Mouse (Mus musculus): ENCODE results near the gene Trim67. TPM values are rescaled to one million over a fixed set of nuclear protein-coding genes. Genes with fewer than 3 reads are reported as not detected.

Gene Trim67
- total RNA-seq, 1 experiment: 0.40 TPM

DNA sequence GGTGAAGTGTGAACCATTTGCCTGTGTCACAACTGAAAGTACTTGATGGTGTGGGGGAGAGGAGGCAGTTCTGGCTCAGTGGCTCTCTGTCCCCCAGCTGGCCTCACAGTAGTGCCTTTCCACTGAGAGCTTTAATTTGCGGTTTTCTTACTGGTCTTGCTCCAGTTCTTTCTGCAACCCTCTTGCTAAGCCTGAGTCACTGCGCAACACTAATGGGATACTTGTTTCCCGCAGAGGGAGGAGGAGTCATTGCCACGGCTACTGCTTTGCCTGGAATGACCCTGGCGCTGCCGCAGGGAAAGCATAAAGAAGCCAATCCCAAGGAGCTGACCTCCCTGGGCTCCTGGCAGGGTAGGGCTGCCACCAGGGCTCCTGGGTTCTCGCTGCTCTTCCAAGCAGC is 33.8 kb downstream of the Trim67 start:
- Histone ChIP-seq H3K27ac (ENCODE audit: insufficient read depth, low read depth, low read length, poor library complexity, severe bottlenecking) (no peak overlapping the region), H3K9ac (ENCODE audit: insufficient read depth, low read depth, low read length, poor library complexity, severe bottlenecking) (no peak overlapping the region), H3K4me1 (ENCODE audit: control insufficient read depth in 2 of 2, insufficient read depth in 2 of 2, low read length in 2 of 2, poor library complexity in 1 of 2) (peaks cover 0 to 17% of the 10 kb centered on the region in 2 experiments; a peak in 2 of 4 replicates), H3K4me3 (ENCODE audit: insufficient read depth in 1 of 2, low read depth in 1 of 2, low read length in 2 of 2, poor library complexity in 1 of 2, severe bottlenecking in 1 of 2) (no peak overlapping the region), H3K9me3 (ENCODE audit: control insufficient read depth, insufficient read depth, low read depth, low read length) (no peaks in the 10 kb centered on the region), H3K36me3 (ENCODE audit: control insufficient read depth, insufficient read depth, low read length, poor library complexity, severe bottlenecking) (peaks cover 2% of the 10 kb centered on the region; the same call in 1 of the 2 replicates)
- in situ Hi-C loops (cut with MboI; ENCODE audit: low sequenced_read_pairs in 2 of 2, unreplicated experiment in 2 of 2): no loop called here
- TF ChIP-seq ZNF384 (IDR thresholded peaks at IDR 0.05; ENCODE audit: low read depth, low read length): no peak
- DNase-seq (ENCODE audit: low read depth, low spot score): no peak

DNA sequence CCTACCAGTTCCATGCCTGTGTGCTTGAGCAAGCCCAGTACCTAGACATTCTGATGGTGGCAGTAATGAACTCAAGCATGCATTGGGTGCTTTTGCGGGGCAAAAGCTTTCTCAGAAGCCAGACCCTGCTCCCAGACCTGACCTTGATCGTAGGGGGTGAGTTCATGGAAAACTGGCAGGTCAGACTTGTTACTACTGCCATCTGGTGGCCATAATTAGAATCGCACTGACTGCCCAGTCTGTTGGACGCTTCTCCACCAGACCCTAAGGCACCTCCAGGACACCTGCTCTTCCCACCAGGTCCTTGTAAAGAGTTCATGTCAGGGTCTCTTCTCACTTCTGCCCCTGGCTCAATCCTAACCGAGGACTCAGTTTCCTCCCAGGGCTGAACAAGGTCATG is 34.5 kb downstream of the Trim67 start:
- Histone ChIP-seq H3K9me3 (ENCODE audit: control insufficient read depth, insufficient read depth, low read depth, low read length) (no peaks in the 10 kb centered on the region), H3K9ac (ENCODE audit: insufficient read depth, low read depth, low read length, poor library complexity, severe bottlenecking) (no peak overlapping the region), H3K4me3 (ENCODE audit: insufficient read depth in 1 of 2, low read depth in 1 of 2, low read length in 2 of 2, poor library complexity in 1 of 2, severe bottlenecking in 1 of 2) (no peak overlapping the region), H3K27ac (ENCODE audit: insufficient read depth, low read depth, low read length, poor library complexity, severe bottlenecking) (no peak overlapping the region), H3K36me3 (ENCODE audit: control insufficient read depth, insufficient read depth, low read length, poor library complexity, severe bottlenecking) (peaks cover 2% of the 10 kb centered on the region; the same call in 1 of the 2 replicates), H3K4me1 (ENCODE audit: control insufficient read depth in 2 of 2, insufficient read depth in 2 of 2, low read length in 2 of 2, poor library complexity in 1 of 2) (peaks cover 0 to 17% of the 10 kb centered on the region in 2 experiments; a peak in 2 of 4 replicates)
- in situ Hi-C loops (cut with MboI; ENCODE audit: low sequenced_read_pairs in 2 of 2, unreplicated experiment in 2 of 2): no loop called here
- TF ChIP-seq HCFC1 (IDR thresholded peaks at IDR 0.05; ENCODE audit: borderline replicate concordance, insufficient read depth, low read length) (no peak), MAFK (IDR thresholded peaks at IDR 0.05; ENCODE audit: insufficient read depth, low read depth, low read length) (no peak), ZC3H11A (IDR thresholded peaks at IDR 0.05; ENCODE audit: borderline replicate concordance, low read depth, low read length) (peak; percentile 14; the same call in 1 of the 2 replicates), ZNF384 (IDR thresholded peaks at IDR 0.05; ENCODE audit: low read depth, low read length) (no peak)
- DNase-seq (ENCODE audit: low read depth, low spot score): peak; percentile 60

DNA sequence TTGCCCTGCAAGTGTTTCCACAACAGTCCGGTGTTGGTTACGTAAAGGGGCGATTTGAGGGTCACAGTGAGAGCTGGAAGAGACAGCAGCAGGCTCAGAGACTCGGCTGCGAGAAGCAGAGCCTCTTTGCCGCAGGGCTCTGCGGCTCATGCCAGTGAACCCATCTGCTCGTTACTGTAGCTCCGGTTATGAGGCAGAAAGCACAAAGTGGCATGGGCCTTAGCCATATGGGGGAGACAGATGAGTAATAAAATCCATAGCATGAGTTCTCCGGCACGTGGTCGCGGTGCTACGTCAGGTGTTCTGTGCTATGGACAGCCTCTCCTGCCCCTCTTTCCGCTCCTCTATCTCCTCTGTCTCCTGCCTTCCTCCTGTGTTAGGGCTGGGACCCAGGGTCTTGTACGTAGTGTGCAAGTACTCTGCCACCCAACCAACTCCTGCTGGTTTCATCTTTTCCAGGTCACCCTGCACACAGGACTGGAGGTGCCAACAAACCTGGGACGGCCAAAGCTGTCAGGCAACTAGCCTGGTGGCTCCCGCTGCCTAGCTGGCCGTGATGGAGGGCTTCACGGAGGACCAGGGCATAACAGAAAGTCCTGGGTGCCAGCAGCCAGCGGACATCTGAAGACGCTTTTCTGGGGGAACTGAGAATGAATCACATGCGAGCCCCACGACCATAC is 35.8 kb downstream of the Trim67 start:
- Histone ChIP-seq H3K9me3 (ENCODE audit: control insufficient read depth, insufficient read depth, low read depth, low read length) (no peaks in the 10 kb centered on the region), H3K36me3 (ENCODE audit: control insufficient read depth, insufficient read depth, low read length, poor library complexity, severe bottlenecking) (no peaks in the 10 kb centered on the region; the same call in 1 of the 2 replicates), H3K4me1 (ENCODE audit: control insufficient read depth in 2 of 2, insufficient read depth in 2 of 2, low read length in 2 of 2, poor library complexity in 1 of 2) (peaks cover 0 to 16% of the 10 kb centered on the region in 2 experiments; a peak in 2 of 4 replicates), H3K27ac (ENCODE audit: insufficient read depth, low read depth, low read length, poor library complexity, severe bottlenecking) (no peak overlapping the region), H3K9ac (ENCODE audit: insufficient read depth, low read depth, low read length, poor library complexity, severe bottlenecking) (no peak overlapping the region), H3K4me3 (ENCODE audit: insufficient read depth in 1 of 2, low read depth in 1 of 2, low read length in 2 of 2, poor library complexity in 1 of 2, severe bottlenecking in 1 of 2) (no peak overlapping the region)
- DNase-seq (ENCODE audit: low read depth, low spot score): no peak
- in situ Hi-C loops (cut with MboI; ENCODE audit: low sequenced_read_pairs in 2 of 2, unreplicated experiment in 2 of 2): no loop called here
- TF ChIP-seq HCFC1 (IDR thresholded peaks at IDR 0.05; ENCODE audit: borderline replicate concordance, insufficient read depth, low read length) (no peak), CHD2 (IDR thresholded peaks at IDR 0.05; ENCODE audit: low read depth, low read length) (no peak), ZC3H11A (IDR thresholded peaks at IDR 0.05; ENCODE audit: borderline replicate concordance, low read depth, low read length) (no peak), ZNF384 (IDR thresholded peaks at IDR 0.05; ENCODE audit: low read depth, low read length) (no peak), MAFK (IDR thresholded peaks at IDR 0.05; ENCODE audit: insufficient read depth, low read depth, low read length) (no peak)

DNA sequence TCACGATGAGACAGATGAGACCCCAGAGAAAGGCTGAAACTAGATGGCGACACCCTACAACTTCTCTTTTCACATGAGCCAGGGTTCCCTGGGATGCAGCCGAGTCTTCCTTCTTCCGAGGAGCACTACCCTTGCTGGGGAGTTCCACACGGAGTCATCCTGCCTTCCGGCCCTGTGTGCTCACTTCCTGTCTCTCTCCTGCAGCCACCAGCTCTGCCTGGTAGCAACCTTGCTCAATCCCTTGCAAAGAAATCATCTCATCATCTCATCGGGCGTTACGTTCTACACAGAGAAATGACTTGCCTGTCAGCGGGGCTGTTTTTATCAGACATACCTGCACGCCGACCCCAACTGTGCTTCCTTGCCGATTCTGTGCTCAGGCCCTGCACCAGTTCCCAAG is 37.2 kb downstream of the Trim67 start:
- peak overlapping the region; percentile 21 to 51 for H3K4me3 ChIP-seq (ENCODE audit: insufficient read depth in 1 of 2, low read depth in 1 of 2, low read length in 2 of 2, poor library complexity in 1 of 2, severe bottlenecking in 1 of 2)
- in situ Hi-C loops (cut with MboI; ENCODE audit: low sequenced_read_pairs in 2 of 2, unreplicated experiment in 2 of 2): no loop called here
- TF ChIP-seq HCFC1 (IDR thresholded peaks at IDR 0.05; ENCODE audit: borderline replicate concordance, insufficient read depth, low read length) (no peak), CHD2 (IDR thresholded peaks at IDR 0.05; ENCODE audit: low read depth, low read length) (no peak), MAFK (IDR thresholded peaks at IDR 0.05; ENCODE audit: insufficient read depth, low read depth, low read length) (no peak), ZNF384 (IDR thresholded peaks at IDR 0.05; ENCODE audit: low read depth, low read length) (no peak), ZC3H11A (IDR thresholded peaks at IDR 0.05; ENCODE audit: borderline replicate concordance, low read depth, low read length) (no peak)
- no peak overlapping the region for H3K27ac ChIP-seq (ENCODE audit: insufficient read depth, low read depth, low read length, poor library complexity, severe bottlenecking)
- no peaks in the 10 kb centered on the region; the same call in 1 of the 2 replicates for H3K36me3 ChIP-seq (ENCODE audit: control insufficient read depth, insufficient read depth, low read length, poor library complexity, severe bottlenecking)
- no peak for DNase-seq (ENCODE audit: low read depth, low spot score)
- peaks cover 0 to 19% of the 10 kb centered on the region in 2 experiments; a peak in 2 of 4 replicates for H3K4me1 ChIP-seq (ENCODE audit: control insufficient read depth in 2 of 2, insufficient read depth in 2 of 2, low read length in 2 of 2, poor library complexity in 1 of 2)
- H3K9ac ChIP-seq (ENCODE audit: insufficient read depth, low read depth, low read length, poor library complexity, severe bottlenecking): peak overlapping the region; percentile 17; the same call in 1 of the 2 replicates
- H3K9me3 ChIP-seq (ENCODE audit: control insufficient read depth, insufficient read depth, low read depth, low read length): no peaks in the 10 kb centered on the region

All from ES-E14 (cell line).